Mouse (Mus musculus): ENCODE measurements at regions not wholly inside any gene's neighbourhood (a gene's known extent, or its start where the extent isn't known, plus 50 kb on each side); places are given as distances from the start of the nearest gene placed in this dataset.

DNA sequence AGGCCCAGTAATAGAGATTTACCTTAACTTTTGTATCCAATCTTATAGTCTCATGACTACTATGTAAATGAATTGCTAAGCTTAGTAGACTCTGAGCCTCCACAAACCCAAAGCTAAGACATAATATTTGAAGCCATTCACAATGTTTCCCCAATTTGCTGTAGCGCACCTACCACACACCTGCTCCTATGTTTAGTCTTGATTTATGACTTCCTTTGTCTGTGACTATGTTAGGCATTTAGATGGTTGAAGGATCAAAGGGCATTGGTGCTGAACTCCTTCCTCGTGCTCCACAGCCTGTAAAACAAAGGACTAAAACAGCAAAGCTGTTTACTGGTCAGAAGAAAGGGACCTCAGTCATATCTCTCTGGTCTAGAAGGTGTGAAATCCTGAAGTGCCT, 210.0 kb downstream of the Parm1 start:
- no peak for ATAC-seq (replicated peaks in 1 of 2; ENCODE audit: insufficient read depth in 1 of 2, low FRiP score in 2 of 2, low TSS enrichment in 1 of 2, low read depth in 1 of 2, poor library complexity in 2 of 2, severe bottlenecking in 2 of 2)

DNA sequence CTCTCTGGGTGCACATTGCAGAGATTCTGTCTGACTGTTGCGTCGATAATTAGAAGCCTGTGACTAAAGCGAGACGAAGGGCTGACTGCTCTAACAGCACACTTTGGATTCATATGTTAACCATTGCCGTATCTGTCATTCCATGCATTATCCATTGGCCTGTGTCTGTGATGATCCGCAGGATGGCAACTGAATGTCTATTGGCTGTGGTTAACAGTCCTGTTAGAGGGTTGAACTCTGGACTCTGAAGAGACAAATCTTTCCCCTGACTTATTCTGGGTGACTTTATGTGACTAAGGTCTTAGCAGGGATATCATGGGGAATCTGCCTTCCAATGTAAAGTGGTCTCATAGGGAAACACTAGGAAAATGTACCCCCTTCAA, 208.7 kb downstream of the Parm1 start:
- no peak for ATAC-seq (replicated peaks in 1 of 2; ENCODE audit: insufficient read depth in 1 of 2, low FRiP score in 2 of 2, low TSS enrichment in 1 of 2, low read depth in 1 of 2, poor library complexity in 2 of 2, severe bottlenecking in 2 of 2)

DNA sequence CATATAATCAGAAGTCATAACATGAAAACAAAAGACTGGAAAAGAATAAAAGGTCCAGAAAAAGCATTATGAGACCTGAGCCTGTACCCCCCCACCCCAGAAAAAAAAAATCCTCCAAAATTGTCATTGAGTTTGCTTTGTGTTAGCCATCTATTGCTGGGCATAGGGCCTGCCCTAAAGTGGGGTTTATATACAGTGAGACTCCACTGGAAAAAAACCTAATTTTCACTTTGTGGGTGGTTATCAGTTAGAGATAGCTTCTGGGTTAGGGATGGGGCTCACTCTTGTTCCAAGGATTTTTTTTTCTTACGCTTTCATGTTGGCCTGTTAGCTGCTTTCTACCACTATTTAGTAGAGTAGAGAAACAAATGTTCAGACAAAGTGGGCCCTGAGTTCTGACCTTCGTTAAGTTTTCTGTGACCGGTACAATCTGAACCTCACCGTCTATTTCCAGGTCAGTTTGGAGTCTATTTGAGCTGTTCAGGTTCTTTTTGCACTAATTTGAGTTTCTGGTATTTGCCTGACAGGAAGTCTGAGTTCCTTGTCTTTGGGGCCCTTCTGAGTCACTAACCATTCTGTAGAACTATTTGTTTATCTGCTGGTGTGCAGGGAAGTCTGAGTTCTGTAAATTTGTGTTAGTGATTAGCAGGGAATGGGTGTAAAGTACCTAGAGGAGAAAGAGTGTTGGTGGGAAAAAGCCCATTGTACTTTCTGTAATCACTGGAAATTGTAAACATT, 208.1 kb downstream of the Parm1 start:
- no peak; a peak in 1 of 4 replicates for ATAC-seq (replicated peaks in 1 of 2; ENCODE audit: insufficient read depth in 1 of 2, low FRiP score in 2 of 2, low TSS enrichment in 1 of 2, low read depth in 1 of 2, poor library complexity in 2 of 2, severe bottlenecking in 2 of 2)

DNA sequence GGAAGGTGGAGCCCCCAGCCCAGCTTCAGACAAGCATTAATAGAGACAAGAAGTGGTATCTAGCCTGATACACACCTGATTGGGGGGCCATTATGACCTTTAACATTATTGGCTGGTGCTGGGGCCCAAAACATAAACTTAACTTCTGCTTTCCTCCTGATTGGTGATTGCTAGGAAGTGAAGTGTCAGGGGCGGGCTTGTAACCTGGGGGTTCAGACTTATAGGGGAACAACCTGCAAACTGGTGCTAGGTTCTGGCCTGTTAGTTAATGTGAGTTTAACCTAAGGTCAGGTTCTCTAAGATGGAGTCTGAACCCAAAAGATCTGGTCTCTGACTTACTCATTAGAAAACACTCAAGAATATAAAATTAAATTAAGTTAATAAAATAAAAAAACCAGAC, 207.5 kb downstream of the Parm1 start:
- ATAC-seq (replicated peaks in 1 of 2; ENCODE audit: insufficient read depth in 1 of 2, low FRiP score in 2 of 2, low TSS enrichment in 1 of 2, low read depth in 1 of 2, poor library complexity in 2 of 2, severe bottlenecking in 2 of 2) = no peak

DNA sequence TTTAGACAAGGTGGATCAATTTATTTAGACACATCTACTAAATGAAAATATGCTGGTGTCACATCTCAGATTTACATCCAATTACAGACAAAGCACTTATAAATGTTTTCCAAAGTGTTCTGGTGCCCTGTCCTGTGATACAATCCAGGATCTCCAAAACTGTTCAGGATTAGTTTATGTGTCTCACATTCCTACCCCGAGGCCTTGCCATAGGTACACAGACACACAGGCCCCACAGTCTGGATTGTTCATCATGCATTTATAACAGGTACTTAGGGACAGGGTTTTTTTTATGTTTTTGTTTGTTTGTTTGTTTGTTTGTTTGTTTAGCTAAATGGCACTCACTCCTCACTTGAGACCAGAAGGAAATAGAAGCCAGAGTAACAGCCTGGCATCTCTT, 206.0 kb downstream of the Parm1 start:
- ATAC-seq (replicated peaks in 1 of 2; ENCODE audit: insufficient read depth in 1 of 2, low FRiP score in 2 of 2, low TSS enrichment in 1 of 2, low read depth in 1 of 2, poor library complexity in 2 of 2, severe bottlenecking in 2 of 2) = no peak

DNA sequence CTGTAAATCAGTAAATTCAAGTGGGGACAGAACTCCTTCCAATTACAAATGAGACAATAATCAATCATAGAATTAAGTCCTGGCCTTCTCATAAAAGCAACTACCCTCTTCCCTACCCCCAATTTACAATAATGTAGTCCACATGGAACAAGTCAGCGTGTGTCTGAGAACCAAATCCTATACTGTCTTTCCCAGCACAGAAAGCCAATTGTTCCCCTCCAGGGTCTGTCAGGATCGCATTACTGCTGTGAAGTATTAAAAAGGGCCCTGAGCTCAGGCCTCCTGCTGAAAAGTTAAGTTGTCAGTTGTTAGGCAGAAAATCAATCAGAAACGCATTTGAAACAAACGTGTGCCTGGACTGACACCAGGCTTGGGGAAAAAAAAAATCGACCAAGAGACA, 205.6 kb downstream of the Parm1 start:
- no peak for ATAC-seq (replicated peaks in 1 of 2; ENCODE audit: insufficient read depth in 1 of 2, low FRiP score in 2 of 2, low TSS enrichment in 1 of 2, low read depth in 1 of 2, poor library complexity in 2 of 2, severe bottlenecking in 2 of 2)

DNA sequence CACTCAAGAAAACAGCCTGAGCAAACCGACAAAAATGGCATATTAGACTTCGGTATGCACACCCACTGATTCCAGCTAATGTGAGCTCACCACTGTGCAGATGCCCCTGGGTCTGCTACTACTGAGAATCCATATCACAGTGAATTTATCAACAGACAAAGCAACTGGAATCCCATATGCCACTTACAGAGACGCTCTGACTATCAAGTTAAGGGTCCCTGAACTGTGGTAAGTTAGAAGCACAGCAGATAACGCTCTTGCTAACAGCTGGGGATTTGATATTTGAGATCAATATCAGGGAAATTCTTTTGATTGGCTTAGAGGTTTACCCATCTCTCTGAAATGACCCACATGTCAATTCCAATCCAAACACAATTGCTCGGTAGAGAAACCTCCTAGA, 205.0 kb downstream of the Parm1 start:
- ATAC-seq (replicated peaks in 1 of 2; ENCODE audit: insufficient read depth in 1 of 2, low FRiP score in 2 of 2, low TSS enrichment in 1 of 2, low read depth in 1 of 2, poor library complexity in 2 of 2, severe bottlenecking in 2 of 2) = no peak

DNA sequence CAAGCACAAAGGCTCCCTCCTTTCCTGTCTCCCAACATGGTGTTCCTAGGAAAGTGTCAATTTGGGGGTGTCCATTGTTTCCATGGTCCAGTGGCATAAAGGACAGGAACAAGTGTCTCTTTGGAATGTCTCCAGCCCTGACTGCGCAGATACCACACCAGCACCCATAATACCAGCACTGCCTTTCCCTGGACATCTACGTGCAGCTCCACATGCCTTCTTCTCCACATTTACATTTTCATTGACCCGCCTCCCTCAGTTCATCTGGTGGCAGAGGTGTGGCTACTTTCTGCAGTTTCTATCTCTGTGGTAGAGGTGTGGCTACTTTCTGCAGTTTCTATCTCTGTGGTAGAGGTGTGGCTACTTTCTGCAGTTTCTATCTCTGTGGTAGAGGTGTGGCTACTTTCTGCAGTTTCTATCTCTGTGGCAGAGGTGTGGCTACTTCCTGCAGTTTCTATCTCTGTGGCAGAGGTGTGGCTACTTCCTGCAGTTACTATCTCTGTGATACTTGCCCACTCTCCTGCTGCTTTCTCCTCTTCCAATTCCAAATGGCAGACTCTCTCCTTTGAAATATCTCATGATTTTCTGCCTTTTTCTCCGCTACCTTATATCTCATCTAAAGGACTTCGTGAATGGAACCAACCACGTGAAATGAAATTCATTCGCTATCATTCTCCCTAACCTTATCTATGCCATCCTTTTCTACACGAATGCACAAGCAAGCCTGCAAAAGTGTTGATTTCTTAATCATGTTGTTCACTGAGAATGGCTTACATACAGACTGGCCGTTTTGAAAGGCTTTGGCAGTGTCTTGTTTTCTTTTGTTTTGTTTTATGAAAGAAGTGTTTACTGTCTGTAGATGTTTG, 204.0 kb downstream of the Parm1 start:
- no peak; a peak in 1 of 4 replicates for ATAC-seq (replicated peaks in 1 of 2; ENCODE audit: insufficient read depth in 1 of 2, low FRiP score in 2 of 2, low TSS enrichment in 1 of 2, low read depth in 1 of 2, poor library complexity in 2 of 2, severe bottlenecking in 2 of 2)

DNA sequence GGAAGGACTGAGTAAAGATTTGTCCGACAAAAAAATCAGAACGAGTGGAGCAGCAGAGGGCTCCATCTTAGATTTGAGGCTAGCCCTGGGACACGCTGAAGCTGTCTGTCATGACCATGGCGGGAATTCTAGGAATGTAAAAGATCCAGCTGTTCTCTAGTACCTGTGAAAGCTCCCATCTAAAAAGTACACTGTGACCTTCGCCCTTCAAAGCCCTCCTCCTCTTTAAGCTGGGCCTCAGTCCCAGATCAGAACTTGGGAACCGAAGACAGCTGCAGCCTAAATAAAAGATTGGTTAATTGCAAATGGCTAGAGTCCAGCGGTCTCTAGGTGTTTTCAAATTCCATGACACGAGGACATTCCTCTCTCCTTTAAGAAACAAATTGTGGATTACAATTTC, 195.6 kb downstream of the Parm1 start:
- ATAC-seq (replicated peaks in 1 of 2; ENCODE audit: insufficient read depth in 1 of 2, low FRiP score in 2 of 2, low TSS enrichment in 1 of 2, low read depth in 1 of 2, poor library complexity in 2 of 2, severe bottlenecking in 2 of 2) = no peak

DNA sequence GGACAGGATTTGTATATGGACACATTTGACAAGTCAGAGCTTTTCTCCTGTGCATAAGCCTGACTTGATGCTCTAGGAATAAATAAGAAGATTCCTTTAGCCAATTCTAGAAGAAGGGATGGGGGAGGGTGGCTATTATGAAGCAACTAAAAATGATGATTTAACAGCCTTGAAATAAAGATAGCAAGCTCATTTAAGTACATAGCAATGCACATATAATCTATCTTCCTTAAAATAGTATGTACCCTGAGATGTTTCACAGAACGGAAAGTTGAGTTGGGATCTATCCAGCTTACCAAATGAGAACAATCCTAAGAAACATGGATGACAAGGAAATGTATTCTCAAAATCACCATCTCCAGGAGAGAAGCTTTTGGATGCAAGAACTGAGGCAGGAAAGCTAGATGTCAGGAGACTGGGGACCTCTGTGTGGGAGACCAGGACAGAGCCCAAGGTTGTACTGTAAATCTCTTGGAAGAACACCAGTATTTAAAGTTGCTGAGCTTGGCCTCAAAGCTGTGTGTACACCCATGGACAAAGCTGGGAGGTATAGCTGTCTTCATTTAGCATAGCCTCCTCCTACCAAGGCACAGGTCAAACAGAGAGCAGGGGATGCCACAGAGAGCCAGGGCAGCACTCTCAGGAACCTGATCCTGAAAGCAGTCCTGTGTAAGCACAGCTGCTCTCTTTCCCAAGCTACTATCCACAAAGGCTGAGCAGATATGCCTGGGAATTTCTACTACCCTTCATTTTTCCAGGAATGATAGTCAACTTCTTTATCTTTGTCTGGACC, 192.3 kb downstream of the Parm1 start:
- ATAC-seq (replicated peaks in 1 of 2; ENCODE audit: insufficient read depth in 1 of 2, low FRiP score in 2 of 2, low TSS enrichment in 1 of 2, low read depth in 1 of 2, poor library complexity in 2 of 2, severe bottlenecking in 2 of 2) = no peak

DNA sequence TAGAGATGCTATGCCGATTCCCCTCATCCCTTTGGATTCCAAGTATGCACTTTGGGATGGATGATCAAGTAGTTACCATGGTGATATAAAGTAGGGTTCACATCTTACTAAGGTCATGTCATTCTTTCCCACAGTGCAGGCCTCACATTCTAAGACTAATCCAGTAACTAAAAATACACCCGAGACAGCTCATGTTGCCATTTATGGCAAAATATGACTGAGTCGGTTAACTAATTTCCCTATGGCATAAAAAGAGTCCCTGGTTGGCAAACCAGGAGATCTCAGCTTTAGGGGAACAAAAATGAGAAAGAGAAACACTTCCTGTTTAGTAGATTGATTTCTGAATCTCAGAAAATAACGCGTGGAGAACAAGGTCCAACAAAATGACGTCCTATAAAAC, 190.7 kb downstream of the Parm1 start:
- no peak for ATAC-seq (replicated peaks in 1 of 2; ENCODE audit: insufficient read depth in 1 of 2, low FRiP score in 2 of 2, low TSS enrichment in 1 of 2, low read depth in 1 of 2, poor library complexity in 2 of 2, severe bottlenecking in 2 of 2)

DNA sequence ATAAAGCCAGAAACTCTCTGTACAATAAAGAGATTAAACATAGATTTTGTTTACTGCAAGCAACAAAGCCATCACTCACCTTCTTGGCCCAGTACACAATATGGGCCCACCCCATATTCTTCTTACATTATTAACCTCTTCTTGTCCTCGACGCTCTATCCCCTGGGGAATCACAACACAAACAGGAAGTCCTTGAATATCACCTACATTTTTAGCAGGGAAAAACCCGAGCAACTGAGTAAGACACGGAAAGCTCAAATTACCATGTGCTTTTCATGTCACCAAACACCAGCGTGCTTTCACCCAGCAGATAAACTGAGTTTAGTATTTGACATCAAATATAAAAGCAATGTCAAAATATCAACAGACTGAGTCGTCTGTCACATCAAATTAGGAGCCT, 179.7 kb downstream of the Parm1 start:
- ATAC-seq (replicated peaks in 1 of 2; ENCODE audit: insufficient read depth in 1 of 2, low FRiP score in 2 of 2, low TSS enrichment in 1 of 2, low read depth in 1 of 2, poor library complexity in 2 of 2, severe bottlenecking in 2 of 2) = no peak

DNA sequence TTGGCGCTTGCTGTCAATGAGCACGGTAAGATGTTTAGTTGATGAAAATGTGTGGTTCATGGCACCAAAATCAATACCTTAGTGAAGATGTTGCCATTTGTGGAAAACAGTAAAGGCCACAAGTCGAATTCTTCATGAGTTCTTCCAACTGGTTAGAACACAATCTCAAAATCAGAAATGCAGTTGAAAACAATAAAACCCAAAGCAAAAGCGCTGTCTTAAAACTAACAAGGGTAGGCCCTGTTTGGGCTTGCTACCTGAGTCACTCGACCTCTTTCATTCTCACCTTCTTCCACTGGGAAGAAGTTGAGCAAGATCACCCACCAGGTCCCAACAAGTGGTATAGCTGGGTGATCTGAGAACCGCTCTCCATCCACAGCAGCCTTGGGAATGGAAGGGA, 179.1 kb downstream of the Parm1 start:
- no peak for ATAC-seq (replicated peaks in 1 of 2; ENCODE audit: insufficient read depth in 1 of 2, low FRiP score in 2 of 2, low TSS enrichment in 1 of 2, low read depth in 1 of 2, poor library complexity in 2 of 2, severe bottlenecking in 2 of 2)

DNA sequence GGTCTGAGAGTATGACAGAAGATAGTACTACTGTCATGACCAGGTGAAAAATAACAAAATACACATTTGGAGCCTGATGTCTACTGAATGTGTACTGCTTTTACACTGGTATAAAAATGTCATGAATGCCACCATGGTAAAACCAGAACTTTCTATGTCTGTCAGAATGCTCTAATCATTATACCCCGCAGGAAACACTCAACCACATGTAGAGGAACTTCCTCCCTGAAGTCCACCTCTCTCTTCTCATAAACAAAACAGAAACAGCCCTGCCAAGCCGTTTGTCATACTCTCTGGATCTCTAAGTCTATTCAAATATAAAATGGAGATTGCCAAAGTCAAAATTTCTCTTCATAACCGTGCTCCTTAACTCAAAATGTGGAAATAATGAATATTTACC, 178.2 kb downstream of the Parm1 start:
- ATAC-seq (replicated peaks in 1 of 2; ENCODE audit: insufficient read depth in 1 of 2, low FRiP score in 2 of 2, low TSS enrichment in 1 of 2, low read depth in 1 of 2, poor library complexity in 2 of 2, severe bottlenecking in 2 of 2) = peak; percentile 82 to 84

DNA sequence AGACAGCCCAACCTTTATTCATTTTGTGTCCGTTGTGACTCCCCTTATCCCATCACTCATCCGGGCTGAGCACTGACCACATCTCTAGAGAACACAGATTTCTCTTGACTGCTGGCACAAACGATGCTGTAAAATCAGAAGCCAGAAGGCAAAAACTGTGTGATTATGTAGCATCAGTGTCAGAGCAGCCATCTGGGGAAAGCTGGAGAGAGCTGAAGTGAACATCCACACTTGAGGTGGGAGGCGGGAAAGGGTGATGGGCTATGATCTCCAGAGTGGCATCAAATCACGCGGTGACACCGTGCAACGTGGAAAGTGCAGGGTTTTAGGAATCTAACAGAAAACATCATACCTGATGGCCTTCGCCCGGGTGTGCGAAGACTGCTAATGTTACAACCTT, 175.9 kb downstream of the Parm1 start:
- ATAC-seq (replicated peaks in 1 of 2; ENCODE audit: insufficient read depth in 1 of 2, low FRiP score in 2 of 2, low TSS enrichment in 1 of 2, low read depth in 1 of 2, poor library complexity in 2 of 2, severe bottlenecking in 2 of 2) = no peak

DNA sequence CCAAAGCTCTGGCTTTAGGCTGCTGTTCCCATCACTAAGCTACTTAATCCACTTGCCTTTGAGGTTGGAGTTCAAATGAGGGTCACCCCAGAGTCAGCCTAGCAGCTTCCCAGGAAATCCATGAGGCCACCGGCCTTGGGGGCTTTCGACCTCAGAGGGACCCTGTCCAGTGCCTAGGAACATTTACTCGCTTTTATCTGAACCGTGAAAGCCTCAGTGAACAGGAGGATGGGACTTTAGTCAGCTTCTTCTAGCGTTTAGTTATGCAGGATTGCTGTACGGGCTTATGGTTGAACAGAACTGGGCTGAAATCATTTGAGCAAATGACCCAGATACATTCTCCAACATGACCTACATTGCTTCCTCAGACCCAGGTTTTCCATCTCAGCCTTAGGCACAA, 174.9 kb downstream of the Parm1 start:
- no peak for ATAC-seq (replicated peaks in 1 of 2; ENCODE audit: insufficient read depth in 1 of 2, low FRiP score in 2 of 2, low TSS enrichment in 1 of 2, low read depth in 1 of 2, poor library complexity in 2 of 2, severe bottlenecking in 2 of 2)

DNA sequence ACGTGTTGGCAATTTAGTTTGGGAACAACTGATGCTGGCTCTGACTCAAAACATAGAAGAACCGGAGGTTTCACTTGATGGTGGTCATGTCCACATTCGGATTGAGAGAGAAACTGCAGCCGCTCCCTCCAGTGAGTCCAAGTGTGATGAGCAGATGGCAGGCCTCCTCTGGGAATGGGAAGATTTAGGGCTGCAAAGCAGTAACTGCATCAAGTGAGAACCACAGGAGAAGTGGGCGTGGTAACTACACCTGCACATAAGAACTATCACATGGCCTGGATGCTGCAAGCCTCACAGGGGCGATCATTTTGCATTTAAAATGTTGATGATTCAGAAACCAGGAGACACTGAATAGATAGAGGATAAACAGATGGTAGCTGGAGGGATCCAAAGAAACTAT, 161.3 kb downstream of the Parm1 start:
- ATAC-seq (replicated peaks in 1 of 2; ENCODE audit: insufficient read depth in 1 of 2, low FRiP score in 2 of 2, low TSS enrichment in 1 of 2, low read depth in 1 of 2, poor library complexity in 2 of 2, severe bottlenecking in 2 of 2) = no peak

All from hematopoietic stem cell, adult 5-6 weeks (primary cell).